ENCODE assay signal across 9 mouse cellular contexts in genomic region chr16:57352751-57353150, GRCm38 (mm10). TPM values are rescaled to one million over a fixed set of nuclear protein-coding genes. Genes with fewer than 3 reads are reported as not detected.
DNase-seq lines count a peak whose midpoint lies in the region; ATAC-seq and TF ChIP-seq lines count a peak whose summit lies in the region.
"Had no signal": no experiment of that assay in that cellular context is flagged by ENCODE, and none has a peak within 500 bp of the region (broad histone marks: within the 10 kb centered on the region; RNA-seq: fewer than 3 reads in every experiment).

Gene Filip1l (plus strand): TSS chr16:57353093.

- ATAC-seq in lung, embryonic 14.5 days (ENCODE audit: insufficient read depth): no peak
- ATAC-seq in heart, embryonic 13.5 days (ENCODE audit: extremely low read depth, insufficient number of reproducible peaks, low FRiP score, low TSS enrichment): no peak
- ATAC-seq in monocyte, adult 5-6 weeks (replicated peaks; ENCODE audit: insufficient number of reproducible peaks, low FRiP score, low TSS enrichment, poor library complexity, severe bottlenecking): no peak

- H3K4me1 ChIP-seq in lung, embryonic 14.5 days (ENCODE audit: insufficient read depth): no peaks in the 10 kb centered on the region
- H3K4me1 ChIP-seq in brown adipose tissue, adult 24 weeks (ENCODE audit: control insufficient read depth, insufficient read depth, insufficient read length, low read length): 0 out of 2 replicates have a peak, but pooled peaks cover 5% of the 10 kb centered on the region
- peaks cover 64% of the 10 kb centered on the region for H3K4me1 ChIP-seq in heart, embryonic 13.5 days

- no peak within 1 kb of the TSS for H3K9ac ChIP-seq in lung, embryonic 14.5 days
- H3K9ac ChIP-seq in heart, embryonic 13.5 days: peak within 1 kb of the TSS; percentile 73

- H3K27ac ChIP-seq in lung, embryonic 14.5 days (ENCODE audit: low read depth): no peak within 1 kb of the TSS
- no peak within 1 kb of the TSS for H3K27ac ChIP-seq in brown adipose tissue, adult 24 weeks (replicated peaks; ENCODE audit: low read depth, low read length)
- peak within 1 kb of the TSS; percentile 85 for H3K27ac ChIP-seq in heart, embryonic 13.5 days (replicated peaks)

- no peaks in the 10 kb centered on the region for H3K36me3 ChIP-seq in lung, embryonic 14.5 days (ENCODE audit: insufficient read depth)
- H3K36me3 ChIP-seq in heart, embryonic 13.5 days: no peaks in the 10 kb centered on the region

- WGBS in lung, embryonic 14.5 days: 54% methylated on average over 6 of the region's 6 CpGs
- 52% methylated on average over 6 of the region's 6 CpGs for WGBS in heart, embryonic 13.5 days

- DNase-seq in lung, embryonic 14.5 days: no peak
- DNase-seq in lung, postnatal 10 days: no peak
- no peak for DNase-seq in layer of hippocampus, postnatal 14 days (ENCODE audit: low spot score in 2 of 2)
- DNase-seq in thymus, postnatal 14 days: no peak
- DNase-seq in left cerebral cortex, postnatal 36 days (ENCODE audit: low spot score in 2 of 2): no peak

- no peak within 1 kb of the TSS for H3K4me2 ChIP-seq in lung, embryonic 14.5 days
- peak within 1 kb of the TSS; percentile 62 for H3K4me2 ChIP-seq in heart, embryonic 13.5 days

- no peaks in the 10 kb centered on the region for H3K9me3 ChIP-seq in lung, embryonic 14.5 days (ENCODE audit: low read depth, low read length)
- H3K9me3 ChIP-seq in heart, embryonic 13.5 days: no peaks in the 10 kb centered on the region

- intact Hi-C loops in left cerebral cortex, postnatal 36 days (cut with DNase I): no loop called here

- no peaks in the 10 kb centered on the region for H3K27me3 ChIP-seq in lung, embryonic 14.5 days (ENCODE audit: insufficient read depth, low read length)
- H3K27me3 ChIP-seq in heart, embryonic 13.5 days (replicated peaks): no peaks in the 10 kb centered on the region

- no peak within 1 kb of the TSS for H3K4me3 ChIP-seq in lung, embryonic 14.5 days (ENCODE audit: low read depth, low read length)
- H3K4me3 ChIP-seq in brown adipose tissue, adult 24 weeks (ENCODE audit: insufficient read depth, low read depth, low read length): no peak within 1 kb of the TSS
- H3K4me3 ChIP-seq in heart, embryonic 13.5 days: peak within 1 kb of the TSS; percentile 29
- H3K4me3 ChIP-seq: erythroblast, embryonic 14.5 days had no signal

- no peak for TF ChIP-seq CTCF in lung, embryonic 14.5 days (IDR thresholded peaks at IDR 0.05; ENCODE audit: low read depth)

RNA-seq across cellular contexts. Expression of gene Filip1l, which starts in this region (rescaled TPM):
- 29.0 and 29.2 TPM in 2 replicates for polyA plus RNA-seq in lung, embryonic 14.5 days (2014; fragmentation: Nextera tagmentation; extraction: Ambion mirVana)
- polyA plus RNA-seq in brown adipose tissue, adult 24 weeks (2012; ENCODE audit: insufficient read depth, insufficient read length, missing spikeins): 9.1 and 11.5 TPM in 2 replicates
- polyA plus RNA-seq in heart, embryonic 13.5 days (2015; fragmentation: Nextera tagmentation; extraction: Ambion mirVana): 19.3 and 21.0 TPM in 2 replicates
- total RNA-seq in monocyte, adult 5-6 weeks (2017): 186 to 207 TPM (median 200 TPM) in 3 replicates
- total RNA-seq in layer of hippocampus, postnatal 14 days (2021): 1 to 10 TPM; 3.5 to 5.1 TPM
- total RNA-seq in left cerebral cortex, postnatal 36 days (2021): 1 to 10 TPM; 3.0 to 4.0 TPM
- polyA plus RNA-seq: erythroblast, embryonic 14.5 days had no signal

Comparison
In these comparisons a context has a peak if more than half of its experiments do, and no peak if none do; other contexts are left out.
1. RNA of gene Filip1l (total RNA-seq): 186 to 207 TPM in monocyte, adult 5-6 weeks; 3.5 to 5.1 TPM in layer of hippocampus, postnatal 14 days and 3.0 to 4.0 TPM in left cerebral cortex, postnatal 36 days; every median in the first group is over 10 times any median in the second.